Mouse (Mus musculus) 3134 (cell line): Measurements from ENCODE around the gene Cdc42ep5.

Source experiments
- DNase-seq: peaks from one replicate; pipeline ENCODE4 v3.0.0-alpha.2; 2011; ENCODE audit warnings: low spot score; ENCODE audit not compliant: insufficient read length; ENCODE audit errors: extremely low read depth

The Cdc42ep5 gene

DNA sequence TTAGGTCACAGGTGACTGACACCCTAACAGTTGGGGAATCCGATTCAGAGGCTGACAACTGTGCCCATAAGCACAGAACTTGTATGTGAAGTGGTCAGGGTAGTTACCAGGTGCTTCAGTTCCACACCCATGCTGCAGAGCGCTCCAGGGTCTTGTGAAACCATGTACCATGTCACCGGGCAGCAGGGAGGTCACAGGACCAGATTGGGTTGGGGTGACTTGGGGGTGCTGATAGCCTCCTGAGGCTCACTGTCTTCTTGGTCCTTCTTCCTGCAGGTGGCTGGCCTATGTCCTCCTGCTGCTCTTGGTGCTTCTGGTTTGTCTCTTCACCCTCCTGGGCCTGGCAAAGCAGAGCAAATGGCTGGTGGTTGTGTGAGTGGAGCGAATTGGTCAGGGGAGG, 36.8 kb downstream of the Cdc42ep5 start:
- no peak for DNase-seq

GRCm38 (mm10) chr7:4126992-4127785, 37.5 kb downstream of the Cdc42ep5 start:
- no peak for DNase-seq

- no peak for DNase-seq
These were observed 39.4 kb downstream of the Cdc42ep5 start for GRCm38 (mm10) chr7:4125306-4125705.

GRCm38 (mm10) chr7:4124856-4125255, 39.8 kb downstream of the Cdc42ep5 start:
- DNase-seq = no peak

GRCm38 (mm10) chr7:4124315-4124759, 40.3 kb downstream of the Cdc42ep5 start:
- no peak for DNase-seq

DNA sequence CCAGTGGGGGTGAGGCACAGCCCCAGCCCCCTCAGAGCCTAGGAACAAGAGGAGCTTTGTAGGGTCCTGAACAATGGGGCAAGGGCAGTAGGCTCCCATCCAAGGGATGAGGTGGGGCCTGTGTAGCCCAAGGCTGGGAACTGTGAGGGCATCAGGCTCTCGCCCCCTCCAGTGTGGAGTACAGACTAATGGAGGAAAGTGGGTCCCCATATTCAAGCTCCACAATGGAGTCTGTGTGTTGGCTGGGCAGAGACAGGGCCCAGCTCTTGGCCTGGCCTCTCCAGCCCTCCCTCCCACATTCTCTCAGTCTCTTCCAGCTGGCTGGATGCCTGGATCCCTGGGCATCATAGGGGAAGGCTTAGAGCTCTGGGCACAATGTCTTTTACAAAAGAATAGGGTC, 40.9 kb downstream of the Cdc42ep5 start:
- DNase-seq = no peak

DNA sequence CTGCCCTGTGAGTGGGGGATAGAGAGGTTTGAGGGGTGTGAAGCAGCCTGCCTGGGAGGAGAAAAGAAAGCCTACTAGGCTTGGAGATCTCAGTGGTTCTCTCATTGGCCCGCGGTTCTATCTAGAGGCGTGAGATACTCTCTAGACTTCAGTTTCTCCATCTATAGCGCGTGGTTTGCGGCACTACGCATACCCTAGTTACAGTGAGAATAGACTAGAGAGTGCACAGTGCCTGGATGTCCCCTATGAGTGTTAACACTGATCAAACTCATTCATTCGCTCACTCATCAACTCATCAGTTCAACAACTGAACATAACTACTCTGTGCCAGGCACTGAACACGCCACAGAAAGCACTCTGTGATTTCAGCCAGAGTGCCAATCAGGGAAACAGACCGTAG, 41.9 kb downstream of the Cdc42ep5 start:
- DNase-seq = no peak

DNA sequence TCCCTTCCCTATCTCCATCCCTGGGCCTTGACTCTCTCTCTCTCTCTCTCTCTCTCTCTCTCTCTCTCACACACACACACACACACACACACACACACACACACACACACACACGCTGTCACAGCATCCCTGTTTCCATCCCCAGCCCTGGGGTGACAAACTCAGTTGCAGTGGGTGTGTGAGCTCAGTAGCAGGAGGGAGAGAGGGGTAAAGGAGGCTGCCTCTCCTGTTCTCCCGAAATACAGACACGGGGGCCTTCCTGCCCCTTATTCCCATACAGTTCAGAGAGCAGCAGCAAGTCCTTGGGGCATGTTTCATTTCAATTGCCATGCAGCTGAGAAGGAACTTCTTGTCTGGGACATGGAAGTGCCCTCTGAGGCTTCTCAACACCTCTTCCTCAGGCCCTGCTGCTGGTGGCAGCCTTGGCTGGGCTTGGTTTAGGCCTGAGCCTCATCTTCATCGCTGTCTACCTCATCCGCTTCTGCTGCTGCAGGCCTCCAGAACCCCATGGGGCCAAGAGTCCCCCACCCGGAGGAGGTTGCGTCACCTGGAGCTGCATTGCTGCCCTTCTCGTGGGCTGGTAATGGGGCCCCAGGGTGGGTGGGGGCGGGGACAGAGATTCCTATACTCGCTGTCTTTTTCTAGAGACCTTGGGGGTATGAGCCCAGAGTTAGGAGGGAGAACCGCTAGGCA, 42.4 kb downstream of the Cdc42ep5 start:
- no peak for DNase-seq

DNA sequence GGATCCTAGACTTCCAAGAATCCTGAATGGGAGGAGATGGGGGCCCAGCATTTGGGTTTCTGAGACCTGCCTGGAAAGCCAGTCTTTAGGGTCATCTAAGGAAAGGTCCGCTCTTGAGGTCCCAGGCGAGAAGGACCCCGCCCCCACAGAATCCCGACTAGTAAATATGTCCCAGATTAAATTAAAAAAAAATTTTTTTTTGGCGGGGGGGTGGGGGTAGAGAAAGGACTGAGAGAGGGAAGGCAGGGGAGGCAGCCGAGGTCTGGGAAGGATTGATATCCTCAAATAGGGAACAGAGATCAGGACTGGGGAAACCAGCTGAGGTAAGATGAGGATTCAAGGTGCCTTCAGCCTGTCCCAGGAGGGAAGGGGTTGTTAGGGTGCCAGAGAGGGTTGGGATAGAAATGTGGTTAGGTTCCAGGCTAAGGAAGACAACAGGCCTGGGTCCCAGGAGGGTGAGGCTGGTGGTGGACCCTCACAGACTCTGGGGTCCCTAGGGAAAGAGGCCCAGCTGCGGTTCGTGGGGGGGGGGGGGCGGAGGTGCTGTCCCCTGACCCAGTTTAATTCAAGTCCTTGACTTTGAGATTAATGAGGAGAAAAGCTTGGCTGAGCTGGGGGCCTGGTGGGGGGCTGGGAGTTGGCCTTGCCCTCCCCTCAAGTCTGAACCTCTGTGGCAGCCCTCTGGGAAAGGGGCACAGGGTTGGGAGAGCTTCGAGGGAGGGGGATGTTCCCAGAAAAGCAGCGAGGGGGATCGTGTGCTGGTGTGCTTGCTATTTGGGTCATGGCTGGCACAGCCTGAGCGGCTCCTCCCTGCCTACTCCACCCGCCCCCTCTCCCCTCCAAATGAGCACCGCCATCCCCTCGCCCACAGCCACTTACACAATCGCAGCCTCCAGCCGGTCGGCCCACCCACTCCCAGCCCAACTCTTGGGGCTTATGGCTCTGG, 44.4 kb downstream of the Cdc42ep5 start:
- no peak for DNase-seq

DNA sequence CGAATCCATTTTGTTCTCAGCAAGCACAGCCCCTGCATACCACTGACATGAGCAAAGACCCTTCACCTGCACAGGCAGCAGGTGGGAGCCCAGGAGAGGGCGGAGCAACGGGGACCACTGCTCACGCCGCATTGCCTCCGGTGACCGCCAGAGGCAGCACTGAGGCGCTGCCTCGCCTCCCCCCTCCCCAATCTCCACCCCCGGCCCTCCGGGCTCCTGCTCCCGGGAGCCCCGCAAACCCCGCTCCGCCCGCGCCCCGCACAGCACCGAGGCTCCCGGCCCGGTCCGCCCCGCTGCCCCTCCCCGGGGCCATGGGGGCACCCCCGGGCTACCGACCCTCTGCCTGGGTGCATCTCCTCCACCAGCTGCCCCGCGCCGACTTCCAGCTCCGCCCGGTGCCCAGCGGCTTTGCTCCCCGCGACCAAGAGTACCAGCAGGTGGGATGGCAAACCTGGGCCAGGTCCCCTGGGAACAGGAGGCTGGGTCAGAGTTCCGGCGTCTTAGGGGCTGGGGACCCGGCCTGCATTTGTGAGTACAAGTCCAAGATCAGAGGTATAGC, 45.2 kb downstream of the Cdc42ep5 start, which contains the start of gene Ttyh1:
TSS of gene Ttyh1 (plus strand) at position 65 of the 559 bp plus-strand sequence.
- DNase-seq = no peak

DNA sequence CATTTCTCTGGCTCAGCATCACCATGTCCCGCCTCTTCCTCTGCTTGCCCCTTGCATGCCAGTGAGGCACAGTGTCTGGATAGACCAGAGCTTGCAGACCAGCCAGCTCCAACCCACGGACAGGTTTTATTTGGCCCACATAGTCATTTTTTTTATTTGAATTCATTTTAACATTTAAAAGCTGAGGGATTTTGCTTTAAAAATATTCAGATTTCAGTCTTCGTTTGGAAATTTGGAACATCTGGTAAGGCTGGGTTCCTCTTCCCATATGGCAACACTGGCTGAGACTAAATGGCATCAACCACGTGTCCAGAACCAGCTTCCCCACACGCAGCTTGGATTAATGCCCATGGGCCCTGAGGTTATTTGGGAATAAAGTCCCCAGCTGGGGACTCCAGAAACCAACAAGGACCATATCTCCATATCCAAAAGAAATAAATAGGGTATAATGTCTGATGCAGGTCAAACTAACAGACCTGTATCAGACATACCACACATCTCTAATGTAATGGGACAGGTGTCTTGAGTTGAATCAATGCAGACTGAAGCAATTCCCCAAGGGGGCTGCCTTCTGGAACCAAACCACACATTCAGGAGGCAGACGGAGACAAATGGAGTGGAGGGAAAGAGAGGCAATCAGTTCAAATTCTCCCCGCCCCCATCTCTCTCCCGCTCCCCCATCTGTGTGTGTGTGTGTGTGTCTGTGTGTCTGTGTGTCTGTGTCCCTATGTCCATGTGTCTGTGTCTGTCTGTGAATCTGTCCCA, 47.4 kb downstream of the Cdc42ep5 start:
- DNase-seq = no peak

DNA sequence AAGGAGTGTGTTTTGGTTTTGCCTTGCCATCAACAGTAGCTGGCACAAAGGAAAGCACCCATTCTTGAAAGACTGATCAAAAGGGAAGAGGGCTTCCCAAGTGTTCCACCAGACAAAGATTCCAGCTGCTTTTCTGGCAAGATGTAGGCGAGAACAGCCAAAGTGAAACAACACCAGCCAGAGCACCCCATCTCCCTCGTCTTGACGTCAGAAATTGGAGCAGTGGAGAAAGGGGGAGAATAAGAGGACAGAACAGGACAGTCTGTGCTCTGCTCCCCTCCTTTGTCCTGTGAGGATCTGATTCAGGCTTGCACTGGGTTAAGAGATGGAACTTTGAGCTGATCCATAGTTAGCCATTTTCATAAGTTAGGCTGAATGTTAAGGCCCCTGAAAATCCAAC, 52.9 kb downstream of the Cdc42ep5 start:
- DNase-seq = no peak

DNA sequence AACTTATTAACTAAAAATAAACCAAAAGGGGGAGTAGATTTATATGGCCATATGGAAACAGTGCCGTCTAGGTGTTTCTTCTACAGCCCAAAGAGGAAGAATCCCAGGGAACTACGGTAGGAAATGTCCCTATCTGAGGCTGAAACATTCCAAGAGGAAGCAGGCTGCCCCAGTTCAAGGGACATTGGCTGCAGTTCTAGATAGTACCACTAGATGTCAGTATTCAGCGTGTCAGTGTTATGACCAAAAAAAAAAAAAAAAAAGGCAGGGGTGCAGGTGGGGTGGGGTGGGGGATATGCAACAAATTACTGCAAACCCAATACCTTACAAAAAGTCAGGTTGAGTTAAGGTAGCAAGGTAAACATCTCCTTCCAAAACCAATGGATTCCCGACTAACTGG, 61.2 kb downstream of the Cdc42ep5 start:
- DNase-seq = no peak
